Mouse (Mus musculus): Measurements from ENCODE around the gene Psmc3ip. TPM values are rescaled to one million over a fixed set of nuclear protein-coding genes. Genes with fewer than 3 reads are reported as not detected.
A peak's percentile ranks its signal among the peaks of the same experiment; 100 is the strongest.

Psmc3ip gene
- polyA plus RNA-seq, 1 experiment from 2014 or later, result 35.1 TPM

GRCm38 (mm10) chr11:101070189-101070527 is 25.1 kb downstream of the Psmc3ip start:
- H3K4me1 ChIP-seq, result peaks cover 29% of the 10 kb centered on the region
- H3K9me3 ChIP-seq, result no peaks in the 10 kb centered on the region
- peak overlapping the region; percentile 73 for H3K9ac ChIP-seq
- 0 out of 2 replicates have a peak overlapping the region, but pooled peaks have one; percentile 2 for H3K27ac ChIP-seq
- peak; percentile 64 for ATAC-seq (ENCODE audit: borderline replicate concordance, extremely low read depth, low FRiP score, low TSS enrichment)
- H3K4me2 ChIP-seq, result peak overlapping the region; percentile 99
- WGBS, result under 1% methylated on average over 36 of the region's 36 CpGs
- H3K27me3 ChIP-seq, result peaks cover 6% of the 10 kb centered on the region; the same call in 1 of the 2 replicates
- no peaks in the 10 kb centered on the region for H3K36me3 ChIP-seq
- peak overlapping the region; percentile 74 for H3K4me3 ChIP-seq

GRCm38 (mm10) chr11:101069391-101070188 is 25.6 kb downstream of the Psmc3ip start, which contains the start of gene Naglu:
Naglu (plus strand) TSS chr11:101070012.
- no peaks in the 10 kb centered on the region for H3K9me3 ChIP-seq
- H3K4me2 ChIP-seq, result peak within 1 kb of the TSS; percentile 99
- peak within 1 kb of the TSS; percentile 73 for H3K9ac ChIP-seq
- 0 out of 2 replicates have a peak within 1 kb of the TSS, but pooled peaks have one; percentile 2 for H3K27ac ChIP-seq
- ATAC-seq (ENCODE audit: borderline replicate concordance, extremely low read depth, low FRiP score, low TSS enrichment), result peak; percentile 88
- peaks cover 34% of the 10 kb centered on the region for H3K4me1 ChIP-seq
- H3K27me3 ChIP-seq, result peaks cover 6% of the 10 kb centered on the region; the same call in 1 of the 2 replicates
- H3K4me3 ChIP-seq, result peak within 1 kb of the TSS; percentile 74
- H3K36me3 ChIP-seq, result no peaks in the 10 kb centered on the region
- WGBS, result 3% methylated on average over 35 of the region's 35 CpGs

GRCm38 (mm10) chr11:101066549-101067412 is 28.5 kb downstream of the Psmc3ip start:
- Histone ChIP-seq H3K36me3 (no peaks in the 10 kb centered on the region), H3K4me3 (peak overlapping the region; percentile 12; the same call in 1 of the 2 replicates), H3K27ac (peak overlapping the region; percentile 43), H3K9ac (peak overlapping the region; percentile 23; the same call in 1 of the 2 replicates), H3K4me1 (peaks cover 62% of the 10 kb centered on the region), H3K27me3 (peaks cover 6% of the 10 kb centered on the region; the same call in 1 of the 2 replicates), H3K9me3 (no peaks in the 10 kb centered on the region), H3K4me2 (peak overlapping the region; percentile 55)
- WGBS, result 20% methylated on average over 18 of the region's 18 CpGs
- no peak for ATAC-seq (ENCODE audit: borderline replicate concordance, extremely low read depth, low FRiP score, low TSS enrichment)

GRCm38 (mm10) chr11:101065002-101065401 is 30.2 kb downstream of the Psmc3ip start:
- WGBS, result 90% methylated on average over 9 of the region's 9 CpGs
- Histone ChIP-seq H3K4me2 (no peak overlapping the region), H3K9me3 (no peaks in the 10 kb centered on the region), H3K27me3 (peaks cover 6% of the 10 kb centered on the region; the same call in 1 of the 2 replicates), H3K4me3 (no peak overlapping the region), H3K36me3 (no peaks in the 10 kb centered on the region), H3K9ac (no peak overlapping the region), H3K27ac (peak overlapping the region; percentile 99), H3K4me1 (peaks cover 62% of the 10 kb centered on the region)
- no peak for ATAC-seq (ENCODE audit: borderline replicate concordance, extremely low read depth, low FRiP score, low TSS enrichment)

- 66% methylated on average over 4 of the region's 4 CpGs for WGBS
- Histone ChIP-seq H3K27me3 (peaks cover 6% of the 10 kb centered on the region; the same call in 1 of the 2 replicates), H3K4me3 (no peak overlapping the region)
These were observed 30.8 kb downstream of the Psmc3ip start for GRCm38 (mm10) chr11:101064462-101064861.

GRCm38 (mm10) chr11:101063676-101064327 is 31.4 kb downstream of the Psmc3ip start:
- Histone ChIP-seq H3K36me3 (no peaks in the 10 kb centered on the region), H3K4me1 (peaks cover 69% of the 10 kb centered on the region), H3K4me3 (no peak overlapping the region), H3K9ac (peak overlapping the region; percentile 28; the same call in 1 of the 2 replicates), H3K27ac (peak overlapping the region; percentile 99), H3K4me2 (peak overlapping the region; percentile 19; the same call in 1 of the 2 replicates), H3K9me3 (no peaks in the 10 kb centered on the region), H3K27me3 (0 out of 2 replicates have a peak, but pooled peaks cover 6% of the 10 kb centered on the region)
- WGBS, result 12% methylated on average over 12 of the region's 12 CpGs
- ATAC-seq (ENCODE audit: borderline replicate concordance, extremely low read depth, low FRiP score, low TSS enrichment), result peak; percentile 73

More at GRCm38 (mm10) chr11:101064462-101064861, 30.8 kb downstream of the Psmc3ip start:
- Histone ChIP-seq H3K36me3 (no peaks in the 10 kb centered on the region), H3K4me1 (peaks cover 67% of the 10 kb centered on the region), H3K27ac (peak overlapping the region; percentile 99), H3K9ac (no peak overlapping the region), H3K4me2 (no peak overlapping the region), H3K9me3 (no peaks in the 10 kb centered on the region)
- ATAC-seq (ENCODE audit: borderline replicate concordance, extremely low read depth, low FRiP score, low TSS enrichment), result no peak

- WGBS, result 55% methylated on average over 14 of the region's 14 CpGs
- peak; percentile 3 for ATAC-seq (ENCODE audit: borderline replicate concordance, extremely low read depth, low FRiP score, low TSS enrichment)
- H3K9ac ChIP-seq, result peak overlapping the region; percentile 28; the same call in 1 of the 2 replicates
These were observed 32.1 kb downstream of the Psmc3ip start for GRCm38 (mm10) chr11:101062971-101063675.

GRCm38 (mm10) chr11:101062165-101062884 is 32.9 kb downstream of the Psmc3ip start:
- Histone ChIP-seq H3K27me3 (no peaks in the 10 kb centered on the region), H3K4me1 (peaks cover 82% of the 10 kb centered on the region), H3K27ac (peak overlapping the region; percentile 99), H3K9me3 (no peaks in the 10 kb centered on the region), H3K4me2 (no peak overlapping the region), H3K36me3 (no peaks in the 10 kb centered on the region), H3K4me3 (no peak overlapping the region), H3K9ac (peak overlapping the region; percentile 28; the same call in 1 of the 2 replicates)
- no peak for ATAC-seq (ENCODE audit: borderline replicate concordance, extremely low read depth, low FRiP score, low TSS enrichment)
- WGBS, result 62% methylated on average over 12 of the region's 12 CpGs

More at GRCm38 (mm10) chr11:101062971-101063675, 32.1 kb downstream of the Psmc3ip start:
- Histone ChIP-seq H3K4me3 (no peak overlapping the region), H3K4me1 (peaks cover 76% of the 10 kb centered on the region), H3K9me3 (no peaks in the 10 kb centered on the region), H3K27me3 (0 out of 2 replicates have a peak, but pooled peaks cover under 1% of the 10 kb centered on the region), H3K36me3 (no peaks in the 10 kb centered on the region), H3K4me2 (peak overlapping the region; percentile 19), H3K27ac (peak overlapping the region; percentile 99)

- ATAC-seq (ENCODE audit: borderline replicate concordance, extremely low read depth, low FRiP score, low TSS enrichment), result no peak
- no peak overlapping the region for H3K4me3 ChIP-seq
- 85% methylated on average over 5 of the region's 5 CpGs for WGBS
- no peaks in the 10 kb centered on the region for H3K36me3 ChIP-seq
- H3K4me2 ChIP-seq, result no peak overlapping the region
- no peaks in the 10 kb centered on the region for H3K27me3 ChIP-seq
- H3K9ac ChIP-seq, result no peak overlapping the region
- H3K27ac ChIP-seq, result peak overlapping the region; percentile 90; the same call in 1 of the 2 replicates
- peaks cover 84% of the 10 kb centered on the region for H3K4me1 ChIP-seq
- H3K9me3 ChIP-seq, result no peaks in the 10 kb centered on the region
These were observed 34.2 kb downstream of the Psmc3ip start for GRCm38 (mm10) chr11:101061049-101061448.

GRCm38 (mm10) chr11:101060126-101060525 is 35.1 kb downstream of the Psmc3ip start:
- Histone ChIP-seq H3K27me3 (no peaks in the 10 kb centered on the region), H3K9ac (0 out of 2 replicates have a peak overlapping the region, but pooled peaks have one; percentile 13), H3K4me1 (peaks cover 89% of the 10 kb centered on the region), H3K27ac (peak overlapping the region; percentile 90), H3K4me2 (no peak overlapping the region), H3K4me3 (no peak overlapping the region), H3K36me3 (no peaks in the 10 kb centered on the region), H3K9me3 (no peaks in the 10 kb centered on the region)
- 42% methylated on average over 8 of the region's 8 CpGs for WGBS
- no peak for ATAC-seq (ENCODE audit: borderline replicate concordance, extremely low read depth, low FRiP score, low TSS enrichment)
